Mouse (Mus musculus) limb, embryonic 14.5 days (tissue): ENCODE measurements at regions not wholly inside any gene's neighbourhood (a gene's known extent, or its start where the extent isn't known, plus 50 kb on each side); places are given as distances from the start of the nearest gene placed in this dataset.

Experiments used
- ATAC-seq: fragments of 200-750 bp; cut with Nextera tagmentation; 2 replicates; pipeline ENCODE4 v1.8.0; 2017; ENCODE audit warnings: low read depth, moderate number of reproducible peaks, moderate TSS enrichment; ENCODE audit not compliant: low FRiP score
- DNase-seq: peaks from one replicate; pipeline ENCODE4 v3.0.0-alpha.2; 2015; ENCODE audit warnings: low spot score
- H3K27ac ChIP-seq: fragments of 300-500 bp; sonication (generic); replicated peaks from 2 replicates; pipeline ENCODE4 v1.5.1; 2014; ENCODE audit warnings: low read depth, mild to moderate bottlenecking, low read length, moderate library complexity, mixed read lengths
- H3K27me3 ChIP-seq: fragments of 300-500 bp; sonication (generic); 2 replicates; pipeline ENCODE4 v1.6.1; 2014; ENCODE audit warnings: low read length, mixed read lengths; ENCODE audit not compliant: control insufficient read depth, insufficient read depth
- H3K36me3 ChIP-seq: fragments of 300-500 bp; sonication (generic); 2 replicates; pipeline ENCODE4 v1.6.1; 2014; ENCODE audit warnings: mild to moderate bottlenecking, low read length, moderate library complexity, mixed read lengths; ENCODE audit not compliant: control insufficient read depth, insufficient read depth
- H3K4me1 ChIP-seq: fragments of 300-500 bp; sonication (generic); 2 replicates; pipeline ENCODE4 v1.6.1; 2014; ENCODE audit warnings: antibody characterized with exemption, low read length, mixed read lengths; ENCODE audit not compliant: control insufficient read depth, insufficient read depth
- H3K4me2 ChIP-seq: fragments of 300-500 bp; sonication (generic); replicated peaks from 2 replicates; pipeline ENCODE4 v1.6.1; 2014; ENCODE audit warnings: low read depth, mild to moderate bottlenecking, low read length, moderate library complexity; ENCODE audit not compliant: severe bottlenecking
- H3K4me3 ChIP-seq: fragments of 300-500 bp; sonication (generic); replicated peaks from 2 replicates; pipeline ENCODE4 v1.5.1; 2014; ENCODE audit warnings: low read length
- H3K9ac ChIP-seq: fragments of 300-500 bp; sonication (generic); 2 replicates; pipeline ENCODE4 v1.6.1; 2014; ENCODE audit warnings: mild to moderate bottlenecking, low read depth, low read length, moderate library complexity; ENCODE audit not compliant: severe bottlenecking
- H3K9me3 ChIP-seq: fragments of 300-500 bp; sonication (generic); 2 replicates; pipeline ENCODE4 v1.6.1; 2016; ENCODE audit warnings: low read length; ENCODE audit not compliant: control insufficient read depth
- POLR2A ChIP-seq: fragments of 200-500 bp; IDR thresholded peaks from 2 replicates; pipeline ENCODE4 v1.8.0; 2012; ENCODE audit warnings: inconsistent platforms, mild to moderate bottlenecking, moderate library complexity, borderline replicate concordance; ENCODE audit not compliant: insufficient read depth, insufficient read length; ENCODE audit errors: extremely low read depth
- WGBS: fragments of 180-500 bp; shearing (Covaris S2); extraction: QIAGEN DNeasy Blood & Tissue Kit; methylation state at CpG from one replicate; pipeline ENCODE4 v1.1.7; 2014; 5-methylcytosine and 5-hydroxymethylcytosine counted together

DNA sequence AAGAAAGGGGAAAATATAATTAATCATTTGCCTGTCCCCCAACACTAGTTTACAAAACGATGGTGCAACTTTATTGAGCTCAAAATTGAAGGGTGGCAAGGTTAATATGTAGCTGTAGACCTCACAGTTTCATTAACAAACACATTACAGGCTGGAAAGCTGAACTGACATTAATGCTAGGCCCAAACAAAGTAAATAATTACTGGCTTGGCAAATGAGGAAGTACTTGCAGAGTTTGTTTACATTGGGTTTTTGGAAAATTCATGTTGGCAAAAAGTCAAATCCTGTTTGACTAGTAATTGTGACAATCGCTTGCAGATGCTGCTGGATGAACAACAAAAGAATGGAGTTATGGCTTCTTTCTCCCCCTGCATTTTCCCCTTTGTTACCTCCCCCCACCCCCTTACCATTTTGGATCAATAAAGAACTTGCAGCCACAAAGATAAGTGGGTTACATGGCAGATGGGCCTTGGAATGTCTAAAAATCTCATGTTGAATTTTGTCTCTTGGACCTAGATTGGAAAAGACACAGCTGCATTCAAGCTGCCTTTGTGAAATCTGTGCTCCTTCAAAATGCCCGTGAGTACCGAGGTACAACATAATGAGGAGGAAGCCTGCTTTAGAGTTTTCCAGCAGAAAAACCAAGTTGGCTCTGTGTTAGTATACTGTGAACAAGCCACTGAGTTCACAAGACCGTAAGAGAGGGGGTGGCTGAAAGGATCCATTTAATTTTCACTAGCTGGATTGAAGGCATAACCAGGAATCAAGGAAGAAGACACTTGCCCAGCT lies 331.3 kb upstream of the BC052040 start:
- TF ChIP-seq POLR2A, result no peak
- Histone ChIP-seq H3K27me3 (no peaks in the 10 kb centered on the region), H3K4me2 (no peak overlapping the region), H3K9ac (no peak overlapping the region), H3K36me3 (no peaks in the 10 kb centered on the region), H3K9me3 (no peaks in the 10 kb centered on the region), H3K27ac (no peak overlapping the region), H3K4me3 (no peak overlapping the region), H3K4me1 (no peaks in the 10 kb centered on the region)
- DNase-seq, result peak; percentile 69
- WGBS, result 46% methylated on average over 5 of the region's 5 CpGs
- ATAC-seq, result no peak

DNA sequence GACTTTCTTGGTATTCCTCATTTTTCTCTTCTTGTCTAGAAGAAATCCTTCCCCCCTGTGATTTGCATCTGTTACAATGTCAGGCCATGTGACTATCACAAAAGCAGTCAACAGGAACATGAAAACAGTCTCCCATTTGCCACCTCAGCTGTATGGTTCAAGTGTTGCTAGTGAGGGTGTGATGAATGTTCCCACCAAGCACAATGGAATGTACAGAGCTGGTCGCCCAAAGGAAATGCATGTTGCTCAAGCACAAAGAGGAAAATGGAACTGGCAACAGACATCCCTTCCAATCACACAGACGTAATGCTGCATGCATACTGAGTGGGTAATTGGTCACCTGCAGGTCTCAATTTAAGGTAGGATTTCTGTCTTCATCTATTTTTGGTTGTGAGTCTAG lies 324.1 kb upstream of the BC052040 start:
- DNase-seq, result no peak
- H3K4me2 ChIP-seq, result no peak overlapping the region
- H3K4me3 ChIP-seq, result no peak overlapping the region
- no peak overlapping the region for H3K9ac ChIP-seq
- no peaks in the 10 kb centered on the region for H3K27me3 ChIP-seq
- no peaks in the 10 kb centered on the region for H3K4me1 ChIP-seq
- H3K27ac ChIP-seq, result no peak overlapping the region
- TF ChIP-seq POLR2A, result no peak
- H3K36me3 ChIP-seq, result no peaks in the 10 kb centered on the region
- no peaks in the 10 kb centered on the region for H3K9me3 ChIP-seq
- no peak for ATAC-seq
- 72% methylated on average over 2 of the region's 2 CpGs for WGBS

DNA sequence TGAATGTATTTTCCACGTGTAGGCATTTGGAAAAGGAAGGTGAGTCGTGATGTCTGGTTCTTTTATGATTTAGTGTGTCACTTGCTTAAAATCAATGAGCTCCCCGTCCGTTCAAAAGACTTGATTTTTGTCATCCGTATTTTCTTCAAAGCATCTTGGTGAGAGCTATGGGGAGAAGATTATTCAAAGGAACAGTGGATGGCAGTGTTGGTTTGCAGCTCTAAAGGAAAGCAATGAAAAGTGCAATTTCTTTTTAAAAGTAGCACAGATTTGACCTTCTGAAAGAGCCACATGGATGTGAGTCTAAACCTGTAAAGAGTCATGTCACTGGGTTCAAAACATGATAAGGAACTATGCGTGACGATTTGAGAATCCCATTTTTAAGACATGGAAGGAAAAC lies 313.3 kb upstream of the BC052040 start:
- 75% methylated on average over 7 of the region's 7 CpGs for WGBS
- no peak overlapping the region for H3K27ac ChIP-seq

DNA sequence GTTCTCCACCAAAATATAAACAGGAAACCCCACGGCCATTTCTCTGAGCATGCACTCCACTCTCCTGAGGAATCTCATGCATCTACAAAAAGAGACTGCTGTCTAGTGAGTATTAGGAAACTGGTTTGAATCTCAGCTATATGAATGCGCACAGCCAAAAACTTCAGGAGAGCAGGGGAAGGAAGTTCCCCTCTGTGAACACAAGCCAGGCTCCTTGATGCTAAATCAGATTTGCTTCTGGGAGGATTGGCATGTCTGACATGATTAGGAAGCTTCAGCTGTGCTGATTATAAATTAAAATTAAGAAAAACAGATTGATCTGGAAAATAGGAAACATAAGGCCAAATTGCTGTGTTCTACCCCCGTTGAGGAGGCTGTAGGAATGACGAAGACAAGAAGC lies 304.1 kb upstream of the BC052040 start:
- no peak for DNase-seq
- WGBS, result 62% methylated on average over 4 of the region's 4 CpGs
- Histone ChIP-seq H3K4me1 (no peaks in the 10 kb centered on the region), H3K27me3 (no peaks in the 10 kb centered on the region), H3K4me2 (no peak overlapping the region), H3K4me3 (no peak overlapping the region), H3K36me3 (no peaks in the 10 kb centered on the region), H3K9ac (no peak overlapping the region), H3K27ac (no peak overlapping the region), H3K9me3 (no peaks in the 10 kb centered on the region)
- no peak for ATAC-seq
- TF ChIP-seq POLR2A, result no peak

More for the DNA sequence above, 313.3 kb upstream of the BC052040 start:
- no peak overlapping the region for H3K4me2 ChIP-seq
- H3K4me3 ChIP-seq, result no peak overlapping the region
- H3K4me1 ChIP-seq, result no peaks in the 10 kb centered on the region
- DNase-seq, result no peak
- H3K36me3 ChIP-seq, result no peaks in the 10 kb centered on the region
- no peaks in the 10 kb centered on the region for H3K9me3 ChIP-seq
- ATAC-seq, result no peak
- no peak for TF ChIP-seq POLR2A
- H3K9ac ChIP-seq, result no peak overlapping the region
- H3K27me3 ChIP-seq, result no peaks in the 10 kb centered on the region

DNA sequence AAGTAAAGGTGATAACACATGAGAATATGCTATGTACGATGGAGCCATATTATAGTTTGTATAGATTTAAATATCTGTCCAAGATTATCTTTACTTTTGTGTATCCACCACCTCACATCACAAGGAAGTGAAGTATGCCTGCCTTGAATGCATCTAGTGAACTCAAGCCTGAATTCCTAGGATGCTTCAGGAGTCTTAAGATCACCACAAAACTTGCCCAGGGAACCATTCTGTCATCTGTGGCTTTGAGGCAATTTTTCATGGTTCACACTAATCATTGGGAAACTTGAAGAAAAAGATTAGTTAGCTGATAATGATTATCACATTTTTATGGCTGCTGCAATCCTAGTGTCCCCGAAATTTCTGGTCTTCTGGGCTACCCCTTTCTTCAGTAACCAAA lies 288.5 kb upstream of the BC052040 start:
- ATAC-seq (no peak), DNase-seq (no peak)
- Histone ChIP-seq H3K9ac (no peak overlapping the region), H3K4me1 (no peaks in the 10 kb centered on the region; the same call in 1 of the 2 replicates), H3K9me3 (no peaks in the 10 kb centered on the region), H3K27me3 (no peaks in the 10 kb centered on the region), H3K27ac (no peak overlapping the region), H3K4me2 (no peak overlapping the region), H3K36me3 (no peaks in the 10 kb centered on the region), H3K4me3 (no peak overlapping the region)
- TF ChIP-seq POLR2A, result no peak
- 62% methylated on average over 2 of the region's 2 CpGs for WGBS

DNA sequence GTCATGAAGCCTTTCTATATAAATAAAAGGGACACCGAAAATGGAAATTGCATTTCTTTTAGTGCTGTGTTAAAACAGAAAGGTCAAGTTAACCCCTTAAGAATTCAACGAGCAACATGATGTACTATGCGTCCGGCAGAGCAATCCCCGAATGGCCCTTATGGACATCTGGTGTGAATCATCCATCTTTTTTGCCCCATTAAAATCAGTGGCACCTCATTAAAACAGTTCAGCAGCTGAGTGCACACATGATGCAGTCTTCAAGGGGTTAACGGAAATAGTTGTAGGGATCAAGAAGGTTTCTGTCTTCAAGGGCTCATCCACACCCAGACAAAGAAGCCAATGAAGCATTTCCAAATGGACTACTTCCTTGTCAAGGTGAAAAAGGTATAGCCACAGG lies 284.1 kb upstream of the BC052040 start:
- Histone ChIP-seq H3K4me1 (no peaks in the 10 kb centered on the region; the same call in 1 of the 2 replicates), H3K4me3 (no peak overlapping the region), H3K27ac (no peak overlapping the region), H3K9me3 (no peaks in the 10 kb centered on the region), H3K4me2 (no peak overlapping the region), H3K36me3 (no peaks in the 10 kb centered on the region), H3K9ac (no peak overlapping the region), H3K27me3 (no peaks in the 10 kb centered on the region)
- no peak for DNase-seq
- no peak for TF ChIP-seq POLR2A
- 19% methylated on average over 6 of the region's 6 CpGs for WGBS
- no peak for ATAC-seq
